7 mouse cellular contexts compared by ENCODE assay signal in genomic region chr6:126848712-126849704, GRCm38 (mm10). TPM values are rescaled to one million over a fixed set of nuclear protein-coding genes. Genes with fewer than 3 reads are reported as not detected.
DNase-seq lines count a peak whose midpoint lies in the region; ATAC-seq lines count a peak whose summit lies in the region.

Ndufa9 (minus strand) TSS chr6:126849136.

- peaks cover 8% of the 10 kb centered on the region for H3K4me1 ChIP-seq in intestine, embryonic 15.5 days (replicated peaks)
- H3K4me1 ChIP-seq in midbrain, embryonic 10.5 days, result peaks cover 18% of the 10 kb centered on the region

- 0 out of 2 replicates have a peak within 1 kb of the TSS, but pooled peaks have one; percentile 44 for H3K27ac ChIP-seq in intestine, embryonic 15.5 days
- peak within 1 kb of the TSS; percentile 88 for H3K27ac ChIP-seq in midbrain, embryonic 10.5 days (replicated peaks)

- H3K9ac ChIP-seq in intestine, embryonic 15.5 days, result peak within 1 kb of the TSS; percentile 68

- H3K9me3 ChIP-seq in intestine, embryonic 15.5 days, result no peaks in the 10 kb centered on the region
- H3K9me3 ChIP-seq in midbrain, embryonic 10.5 days (replicated peaks), result no peaks in the 10 kb centered on the region

- peak within 1 kb of the TSS; percentile 78 for H3K4me2 ChIP-seq in intestine, embryonic 15.5 days (replicated peaks)

- 5% methylated on average over 46 of the region's 46 CpGs for WGBS in intestine, embryonic 15.5 days
- WGBS in midbrain, embryonic 10.5 days, result 6% methylated on average over 46 of the region's 46 CpGs

- peak within 1 kb of the TSS; percentile 67 for H3K4me3 ChIP-seq in intestine, embryonic 15.5 days (replicated peaks)
- H3K4me3 ChIP-seq in midbrain, embryonic 10.5 days, result peak within 1 kb of the TSS; percentile 92

- ATAC-seq in intestine, embryonic 15.5 days, result peak; percentile 96

- H3K27me3 ChIP-seq in intestine, embryonic 15.5 days (replicated peaks), result no peaks in the 10 kb centered on the region
- H3K27me3 ChIP-seq in midbrain, embryonic 10.5 days (ENCODE audit: low read depth, poor library complexity, severe bottlenecking), result peaks cover 6% of the 10 kb centered on the region; the same call in 1 of the 2 replicates

- H3K36me3 ChIP-seq in intestine, embryonic 15.5 days, result no peaks in the 10 kb centered on the region
- H3K36me3 ChIP-seq in midbrain, embryonic 10.5 days, result peaks cover 8% of the 10 kb centered on the region

- DNase-seq in adrenal gland, adult 2 months, result peak; percentile 95
- peak; percentile 83 for DNase-seq in embryo, embryonic 11.5 days (ENCODE audit: low read depth, low spot score)
- DNase-seq in gastrocnemius, postnatal 36 days, result peak; percentile 94
- peak; percentile 97 for DNase-seq in left cerebral cortex, postnatal 25 days (ENCODE audit: low spot score in 2 of 2)
- DNase-seq in midbrain, embryonic 10.5 days (ENCODE audit: low spot score), result peak; percentile 94
- DNase-seq in right cerebral cortex, postnatal 4 days, result peak; percentile 95

- intact Hi-C loops in gastrocnemius, postnatal 36 days (cut with DNase I), result loop anchor here (5.0 kb wide), 1 partner anchor 88 kb away; the partner anchor contains the start of genes D6Wsu163e and Rad51ap1
- intact Hi-C loops in left cerebral cortex, postnatal 25 days (cut with DNase I), result loop anchor here (1.0 kb wide), 1 partner anchor 90 kb away; the partner anchor contains the start of genes D6Wsu163e and Rad51ap1

RNA-seq across cellular contexts. Expression of gene Ndufa9, which starts in this region (rescaled TPM):
- total RNA-seq in adrenal gland, adult 2 months (2021), result 100 to 1,000 TPM; 167 to 248 TPM
- 77.2 and 80.4 TPM in 2 replicates for polyA plus RNA-seq in adrenal gland, adult 2 months (2012; rRNA removed)
- total RNA-seq in gastrocnemius, postnatal 36 days (2021), result 100 to 1,000 TPM; 320 to 335 TPM
- 278 and 295 TPM in 2 replicates for polyA plus RNA-seq in intestine, embryonic 15.5 days (2015; fragmentation: Nextera tagmentation; extraction: Ambion mirVana)
- 100 to 1,000 TPM; 151 to 158 TPM for total RNA-seq in left cerebral cortex, postnatal 25 days (2021)
- polyA plus RNA-seq in midbrain, embryonic 10.5 days (2016; fragmentation: Nextera tagmentation; extraction: Ambion mirVana), result 183 and 197 TPM in 2 replicates

Comparison
In these comparisons a context has a peak if more than half of its experiments do, and no peak if none do; other contexts are left out.
1. Peak in every context shown above with its lines: DNase-seq, ATAC-seq, H3K4me3 ChIP-seq and H3K27ac ChIP-seq.